29 mouse cellular contexts compared by ENCODE assay signal in genomic region chr8:105615942-105616341, GRCm38 (mm10). TPM values are rescaled to one million over a fixed set of nuclear protein-coding genes. Genes with fewer than 3 reads are reported as not detected.
DNase-seq lines count a peak whose midpoint lies in the region; ATAC-seq and TF ChIP-seq lines count a peak whose summit lies in the region.
"Had no signal": no experiment of that assay in that cellular context is flagged by ENCODE, and none has a peak within 500 bp of the region (broad histone marks: within the 10 kb centered on the region; RNA-seq: fewer than 3 reads in every experiment).

No protein-coding gene starts in this region.

- H3K4me3 ChIP-seq in layer of hippocampus, adult 2 months: no peak overlapping the region
- H3K4me3 ChIP-seq: embryonic facial prominence, embryonic 12.5 days; embryonic facial prominence, embryonic 15.5 days; heart, embryonic 12.5 days; heart, embryonic 15.5 days; hindbrain, embryonic 10.5 days; hindbrain, embryonic 13.5 days had no signal

- no peak for TF ChIP-seq CTCF in layer of hippocampus, adult 2 months (conservative IDR thresholded peaks at IDR 0.05)

- DNase-seq in frontal cortex, postnatal 36 days (ENCODE audit: low spot score in 2 of 2): no peak
- DNase-seq in layer of hippocampus, adult 2 months (ENCODE audit: low spot score in 2 of 2): peak in 1 of 2 experiments; percentile 57
- DNase-seq in layer of hippocampus, adult 9-10 months (ENCODE audit: low spot score): no peak
- peak; percentile 11 for DNase-seq in thymus, postnatal 4 days
- DNase-seq in thymus, postnatal 0 days (ENCODE audit: low spot score): no peak
- no peak for DNase-seq in kidney, adult 11 months
- no peak for DNase-seq in urinary bladder, postnatal 25 days (ENCODE audit: low spot score)
- DNase-seq: adrenal gland, adult 8-10 months; adrenal gland, postnatal 25 days; cerebellum, adult 18-20 months; cerebellum, adult 9-10 months; forebrain, postnatal 0 days; gastrocnemius, postnatal 10 days; gastrocnemius, postnatal 36 days; heart, postnatal 10 days; heart, postnatal 36 days had no signal

- peak; percentile 56 for ATAC-seq in frontal cortex, adult (ENCODE audit: low TSS enrichment)
- ATAC-seq: activated CD4-positive, CD25-positive, alpha-beta regulatory T cell, adult 4 months; forebrain, embryonic 14.5 days; forebrain, postnatal 0 days; hindbrain, embryonic 16.5 days had no signal

- peak overlapping the region; percentile 75 for H3K27ac ChIP-seq in layer of hippocampus, adult 2 months
- H3K27ac ChIP-seq: embryonic facial prominence, embryonic 12.5 days; embryonic facial prominence, embryonic 15.5 days; heart, embryonic 15.5 days; hindbrain, embryonic 10.5 days; hindbrain, embryonic 13.5 days had no signal

RNA-seq across cellular contexts. Expression of gene Ripor1, which starts 10.9 kb away (rescaled TPM):
- 10 to 100 TPM; 88.7 to 94.8 TPM for total RNA-seq in layer of hippocampus, adult 2 months (2021)
- 28.5 and 30.8 TPM in 2 replicates for polyA plus RNA-seq in thymus, postnatal 0 days (2015; fragmentation: Nextera tagmentation; extraction: Ambion mirVana)

RNA-seq across cellular contexts. Expression of gene Ctcf, which starts 20.4 kb away (rescaled TPM):
- total RNA-seq in layer of hippocampus, adult 2 months (2021): 10 to 100 TPM; 70.4 to 82.6 TPM
- polyA plus RNA-seq in thymus, postnatal 0 days (2015; fragmentation: Nextera tagmentation; extraction: Ambion mirVana): 213 and 255 TPM in 2 replicates

RNA-seq across cellular contexts. Expression of gene Agrp, which starts 21.3 kb away (rescaled TPM):
- total RNA-seq in layer of hippocampus, adult 2 months (2021): not detected
- 1.2 TPM in 2 replicates for polyA plus RNA-seq in thymus, postnatal 0 days (2015; fragmentation: Nextera tagmentation; extraction: Ambion mirVana)
- total RNA-seq: common myeloid progenitor, adult 5-6 weeks; forebrain, postnatal 0 days; granulocyte monocyte progenitor cell, adult 5-6 weeks; heart, adult 8-10 months; heart, postnatal 10 days; heart, postnatal 36 days had no signal

RNA-seq across cellular contexts. Expression of gene Atp6v0d1, which starts 50.1 kb away (rescaled TPM):
- 100 to 1,000 TPM; 278 to 305 TPM for total RNA-seq in layer of hippocampus, adult 2 months (2021)
- 97.3 and 105 TPM in 2 replicates for polyA plus RNA-seq in thymus, postnatal 0 days (2015; fragmentation: Nextera tagmentation; extraction: Ambion mirVana)
